Mouse (Mus musculus) lung, postnatal 4 days (tissue): Measurements from ENCODE around the gene Dynlrb1.

Source experiments
- DNase-seq, 2 experiments: peaks; one replicate each; pipeline ENCODE4 v3.0.0; 2021

Dynlrb1 gene

GRCm38 (mm10) chr2:155236362-155236992 lies at the start of gene Dynlrb1:
Gene Dynlrb1 (plus strand): TSS chr2:155236533.
- DNase-seq: peak; percentile 98 to 99

GRCm38 (mm10) chr2:155207419-155207818 lies 28.9 kb upstream of the Dynlrb1 start:
- DNase-seq: peak; percentile 23 to 30

- no peak for DNase-seq
Measured at GRCm38 (mm10) chr2:155223145-155223544, 13.2 kb upstream of the Dynlrb1 start.

GRCm38 (mm10) chr2:155224721-155225120 lies 11.6 kb upstream of the Dynlrb1 start:
- no peak for DNase-seq

- DNase-seq: no peak
Measured at GRCm38 (mm10) chr2:155235746-155236361, 479 bp upstream of the Dynlrb1 start.

- no peak for DNase-seq
Measured at GRCm38 (mm10) chr2:155237276-155237675, 943 bp downstream of the Dynlrb1 start.

GRCm38 (mm10) chr2:155240915-155241314 lies 4.6 kb downstream of the Dynlrb1 start:
- peak; percentile 37 to 52 for DNase-seq

GRCm38 (mm10) chr2:155242296-155242855 lies 6.0 kb downstream of the Dynlrb1 start:
- peak; percentile 6 to 48 for DNase-seq

- no peak for DNase-seq
Measured at GRCm38 (mm10) chr2:155246231-155246630, 9.9 kb downstream of the Dynlrb1 start.

GRCm38 (mm10) chr2:155248206-155248605 lies 11.9 kb downstream of the Dynlrb1 start:
- DNase-seq: no peak

- DNase-seq: no peak
Measured at GRCm38 (mm10) chr2:155248718-155249117, 12.4 kb downstream of the Dynlrb1 start.

- no peak for DNase-seq
Measured at GRCm38 (mm10) chr2:155249588-155249987, 13.3 kb downstream of the Dynlrb1 start.

- DNase-seq: no peak
Measured at GRCm38 (mm10) chr2:155265526-155265925, 29.2 kb downstream of the Dynlrb1 start.

GRCm38 (mm10) chr2:155266896-155267295 lies 30.6 kb downstream of the Dynlrb1 start:
- no peak for DNase-seq

- peak in 1 of 2 experiments; percentile 31 for DNase-seq
Measured at GRCm38 (mm10) chr2:155271957-155272356, 35.6 kb downstream of the Dynlrb1 start.

GRCm38 (mm10) chr2:155272396-155273170 lies 36.2 kb downstream of the Dynlrb1 start:
- DNase-seq: no peak

- DNase-seq: no peak
Measured at GRCm38 (mm10) chr2:155273603-155274002, 37.3 kb downstream of the Dynlrb1 start.

- peak; percentile 97 to 98 for DNase-seq
Measured at GRCm38 (mm10) chr2:155276195-155276594, 39.9 kb downstream of the Dynlrb1 start, which contains the start of gene Map1lc3a. Gene Map1lc3a (plus strand): TSS chr2:155276297.

GRCm38 (mm10) chr2:155276621-155277175 lies 40.4 kb downstream of the Dynlrb1 start:
- peak; percentile 78 to 84 for DNase-seq

GRCm38 (mm10) chr2:155277721-155278120 lies 41.4 kb downstream of the Dynlrb1 start:
- DNase-seq: no peak

- DNase-seq: peak; percentile 65 to 80
Measured at GRCm38 (mm10) chr2:155278361-155278760, 42.0 kb downstream of the Dynlrb1 start.

- DNase-seq: no peak
Measured at GRCm38 (mm10) chr2:155279163-155279562, 42.8 kb downstream of the Dynlrb1 start.

- DNase-seq: no peak
Measured at GRCm38 (mm10) chr2:155280116-155280515, 43.8 kb downstream of the Dynlrb1 start.
